Mouse (Mus musculus): ENCODE results near the gene Auts2. TPM values are rescaled to one million over a fixed set of nuclear protein-coding genes. Genes with fewer than 3 reads are reported as not detected.
A peak's percentile ranks its signal among the peaks of the same experiment; 100 is the strongest.

Auts2 gene
- polyA plus RNA-seq, 1 experiment from 2014 or later, result 97.2 TPM

DNA sequence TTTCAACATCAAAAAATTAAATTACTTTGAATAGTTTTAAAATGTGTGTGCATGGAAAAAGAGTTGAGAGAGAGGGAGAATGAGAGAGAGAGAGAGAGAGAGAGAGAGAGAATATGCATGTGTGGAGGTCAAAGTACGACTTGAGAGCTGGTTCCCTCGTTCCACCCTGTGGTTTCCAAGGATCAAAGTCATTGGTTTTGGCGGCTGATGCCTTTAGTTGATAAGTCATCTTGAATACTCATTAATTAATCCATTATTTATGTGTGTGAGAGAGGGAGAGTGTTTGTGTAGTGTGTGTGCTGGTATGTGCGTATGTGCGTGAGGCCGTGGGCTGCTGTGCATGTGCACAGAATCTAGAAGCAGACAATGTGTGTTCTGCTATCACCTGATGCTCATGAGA is 898.8 kb downstream of the Auts2 start:
- Histone ChIP-seq H3K9me3 (ENCODE audit: control insufficient read depth, low read length) (no peaks in the 10 kb centered on the region), H3K36me3 (ENCODE audit: control insufficient read depth, insufficient read depth) (no peaks in the 10 kb centered on the region), H3K4me3 (replicated peaks; ENCODE audit: low read length) (no peak overlapping the region), H3K9ac (replicated peaks; ENCODE audit: low read depth, low read length) (no peak overlapping the region), H3K27me3 (replicated peaks; ENCODE audit: control insufficient read depth, insufficient read depth, low read length) (no peaks in the 10 kb centered on the region), H3K27ac (ENCODE audit: low read length) (no peak overlapping the region), H3K4me2 (ENCODE audit: low read length) (no peak overlapping the region), H3K4me1 (replicated peaks; ENCODE audit: control insufficient read depth, insufficient read depth, low read length) (peaks cover 51% of the 10 kb centered on the region)
- no peak for ATAC-seq
- 52% methylated on average over 6 of the region's 6 CpGs for WGBS

GRCm38 (mm10) chr5:131643176-131644174 is 899.7 kb downstream of the Auts2 start:
- H3K9ac ChIP-seq (replicated peaks; ENCODE audit: low read depth, low read length), result no peak overlapping the region
- no peak overlapping the region for H3K4me2 ChIP-seq (ENCODE audit: low read length)
- peaks cover 51% of the 10 kb centered on the region for H3K4me1 ChIP-seq (replicated peaks; ENCODE audit: control insufficient read depth, insufficient read depth, low read length)
- H3K27ac ChIP-seq (ENCODE audit: low read length), result peak overlapping the region; percentile 70
- no peaks in the 10 kb centered on the region for H3K36me3 ChIP-seq (ENCODE audit: control insufficient read depth, insufficient read depth)
- H3K4me3 ChIP-seq (replicated peaks; ENCODE audit: low read length), result no peak overlapping the region
- no peaks in the 10 kb centered on the region for H3K27me3 ChIP-seq (replicated peaks; ENCODE audit: control insufficient read depth, insufficient read depth, low read length)
- H3K9me3 ChIP-seq (ENCODE audit: control insufficient read depth, low read length), result no peaks in the 10 kb centered on the region
- WGBS, result 14% methylated on average over 23 of the region's 23 CpGs
- ATAC-seq, result peak; percentile 77

- Histone ChIP-seq H3K36me3 (ENCODE audit: control insufficient read depth, insufficient read depth) (no peaks in the 10 kb centered on the region), H3K27me3 (replicated peaks; ENCODE audit: control insufficient read depth, insufficient read depth, low read length) (no peaks in the 10 kb centered on the region), H3K4me2 (ENCODE audit: low read length) (no peak overlapping the region), H3K9ac (replicated peaks; ENCODE audit: low read depth, low read length) (no peak overlapping the region), H3K4me3 (replicated peaks; ENCODE audit: low read length) (no peak overlapping the region), H3K27ac (ENCODE audit: low read length) (peak overlapping the region; percentile 70), H3K9me3 (ENCODE audit: control insufficient read depth, low read length) (no peaks in the 10 kb centered on the region), H3K4me1 (replicated peaks; ENCODE audit: control insufficient read depth, insufficient read depth, low read length) (peaks cover 45% of the 10 kb centered on the region)
- peak; percentile 11 for ATAC-seq
- WGBS, result 15% methylated on average over 2 of the region's 2 CpGs
Observed at GRCm38 (mm10) chr5:131642752-131643151, 900.4 kb downstream of the Auts2 start.

DNA sequence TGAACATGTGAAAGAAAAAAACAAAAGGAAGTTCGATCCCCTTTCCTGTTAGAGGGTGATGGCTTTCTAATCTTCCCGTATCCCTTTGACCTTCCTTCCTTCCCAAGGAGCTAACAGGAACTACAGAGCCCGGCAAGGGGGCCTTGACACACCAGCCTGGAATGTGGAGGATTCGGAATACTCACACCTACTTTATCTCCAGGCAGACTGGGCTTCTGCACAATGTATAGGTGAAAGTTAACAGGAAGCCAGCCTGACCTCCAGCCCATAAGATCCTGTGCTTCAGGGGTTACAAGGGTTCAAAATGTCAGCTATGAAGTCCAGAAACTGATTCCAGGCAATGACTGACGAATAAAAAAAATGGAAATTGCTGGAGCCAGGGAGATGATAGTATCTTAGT is 906.7 kb downstream of the Auts2 start:
- Histone ChIP-seq H3K27ac (ENCODE audit: low read length) (no peak overlapping the region), H3K27me3 (replicated peaks; ENCODE audit: control insufficient read depth, insufficient read depth, low read length) (no peaks in the 10 kb centered on the region)
- no peak for ATAC-seq

GRCm38 (mm10) chr5:131634731-131635130 is 908.4 kb downstream of the Auts2 start:
- Histone ChIP-seq H3K4me2 (ENCODE audit: low read length) (no peak overlapping the region), H3K4me1 (replicated peaks; ENCODE audit: control insufficient read depth, insufficient read depth, low read length) (peaks cover 22% of the 10 kb centered on the region), H3K9me3 (ENCODE audit: control insufficient read depth, low read length) (no peaks in the 10 kb centered on the region), H3K27ac (ENCODE audit: low read length) (no peak overlapping the region), H3K4me3 (replicated peaks; ENCODE audit: low read length) (no peak overlapping the region), H3K36me3 (ENCODE audit: control insufficient read depth, insufficient read depth) (no peaks in the 10 kb centered on the region), H3K27me3 (replicated peaks; ENCODE audit: control insufficient read depth, insufficient read depth, low read length) (no peaks in the 10 kb centered on the region), H3K9ac (replicated peaks; ENCODE audit: low read depth, low read length) (no peak overlapping the region)
- no peak for ATAC-seq
- 93% methylated on average over 7 of the region's 7 CpGs for WGBS

More for the DNA sequence above, 906.7 kb downstream of the Auts2 start:
- WGBS, result 91% methylated on average over 5 of the region's 5 CpGs
- H3K4me1 ChIP-seq (replicated peaks; ENCODE audit: control insufficient read depth, insufficient read depth, low read length), result peaks cover 10% of the 10 kb centered on the region
- no peaks in the 10 kb centered on the region for H3K36me3 ChIP-seq (ENCODE audit: control insufficient read depth, insufficient read depth)
- H3K4me2 ChIP-seq (ENCODE audit: low read length), result no peak overlapping the region
- H3K4me3 ChIP-seq (replicated peaks; ENCODE audit: low read length), result no peak overlapping the region
- H3K9ac ChIP-seq (replicated peaks; ENCODE audit: low read depth, low read length), result no peak overlapping the region
- H3K9me3 ChIP-seq (ENCODE audit: control insufficient read depth, low read length), result no peaks in the 10 kb centered on the region

GRCm38 (mm10) chr5:131631998-131632379 is 911.2 kb downstream of the Auts2 start:
- Histone ChIP-seq H3K36me3 (ENCODE audit: control insufficient read depth, insufficient read depth) (no peaks in the 10 kb centered on the region), H3K4me1 (replicated peaks; ENCODE audit: control insufficient read depth, insufficient read depth, low read length) (peaks cover 22% of the 10 kb centered on the region), H3K27ac (ENCODE audit: low read length) (0 out of 2 replicates have a peak overlapping the region, but pooled peaks have one; percentile 9), H3K9me3 (ENCODE audit: control insufficient read depth, low read length) (no peaks in the 10 kb centered on the region), H3K4me3 (replicated peaks; ENCODE audit: low read length) (no peak overlapping the region), H3K27me3 (replicated peaks; ENCODE audit: control insufficient read depth, insufficient read depth, low read length) (no peaks in the 10 kb centered on the region), H3K4me2 (ENCODE audit: low read length) (no peak overlapping the region), H3K9ac (replicated peaks; ENCODE audit: low read depth, low read length) (no peak overlapping the region)
- no peak for ATAC-seq
- 47% methylated on average over 4 of the region's 4 CpGs for WGBS

GRCm38 (mm10) chr5:131631038-131631997 is 911.8 kb downstream of the Auts2 start:
- Histone ChIP-seq H3K4me1 (replicated peaks; ENCODE audit: control insufficient read depth, insufficient read depth, low read length) (peaks cover 22% of the 10 kb centered on the region), H3K9ac (replicated peaks; ENCODE audit: low read depth, low read length) (peak overlapping the region; percentile 48; the same call in 1 of the 2 replicates), H3K36me3 (ENCODE audit: control insufficient read depth, insufficient read depth) (no peaks in the 10 kb centered on the region), H3K4me2 (ENCODE audit: low read length) (no peak overlapping the region), H3K9me3 (ENCODE audit: control insufficient read depth, low read length) (no peaks in the 10 kb centered on the region), H3K4me3 (replicated peaks; ENCODE audit: low read length) (no peak overlapping the region), H3K27me3 (replicated peaks; ENCODE audit: control insufficient read depth, insufficient read depth, low read length) (no peaks in the 10 kb centered on the region), H3K27ac (ENCODE audit: low read length) (peak overlapping the region; percentile 81)
- ATAC-seq, result peak; percentile 68
- WGBS, result 9% methylated on average over 12 of the region's 12 CpGs

DNA sequence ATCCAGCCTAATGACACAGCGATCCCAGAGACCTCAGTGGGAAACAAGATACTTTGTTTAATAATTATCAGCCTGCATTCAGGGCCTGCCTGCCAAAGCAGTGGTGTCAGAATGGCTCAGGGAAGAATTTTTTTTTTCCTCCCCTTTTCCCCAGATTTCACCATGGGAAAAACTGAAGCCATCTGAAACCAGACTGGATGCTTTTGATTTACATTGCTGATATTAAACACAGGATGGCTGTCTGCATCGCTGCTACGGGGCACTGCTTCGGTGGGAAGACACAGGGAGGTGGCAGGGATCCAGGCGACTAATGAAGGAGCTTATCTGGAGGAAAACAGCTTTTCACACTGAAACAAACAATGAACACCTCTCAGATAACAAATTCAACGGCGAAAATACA is 912.6 kb downstream of the Auts2 start:
- 2% methylated on average over 7 of the region's 7 CpGs for WGBS
- Histone ChIP-seq H3K4me1 (replicated peaks; ENCODE audit: control insufficient read depth, insufficient read depth, low read length) (peaks cover 22% of the 10 kb centered on the region), H3K27me3 (replicated peaks; ENCODE audit: control insufficient read depth, insufficient read depth, low read length) (no peaks in the 10 kb centered on the region), H3K9ac (replicated peaks; ENCODE audit: low read depth, low read length) (no peak overlapping the region), H3K4me3 (replicated peaks; ENCODE audit: low read length) (no peak overlapping the region), H3K4me2 (ENCODE audit: low read length) (no peak overlapping the region), H3K36me3 (ENCODE audit: control insufficient read depth, insufficient read depth) (no peaks in the 10 kb centered on the region), H3K27ac (ENCODE audit: low read length) (peak overlapping the region; percentile 81), H3K9me3 (ENCODE audit: control insufficient read depth, low read length) (no peaks in the 10 kb centered on the region)
- ATAC-seq, result peak; percentile 76
